Mouse (Mus musculus) testis, adult 2 months (tissue): Measurements from ENCODE around the gene Alg6.

Experiments used
- CTCF ChIP-seq: fragments of 200-500 bp; IDR thresholded peaks from 2 replicates; pipeline ENCODE4 v1.5.1; 2012; ENCODE audit warnings: low read depth, mild to moderate bottlenecking, inconsistent platforms, low read length, moderate library complexity; ENCODE audit not compliant: control insufficient read depth, insufficient read depth, insufficient replicate concordance
- POLR2A ChIP-seq: fragments of 200-500 bp; IDR thresholded peaks from 2 replicates; pipeline ENCODE4 v1.6.1; 2012; ENCODE audit warnings: low read depth, mild to moderate bottlenecking, inconsistent platforms, low read length, moderate library complexity; ENCODE audit not compliant: control insufficient read depth

GRCm38 (mm10) chr4:99725914-99726451 is 10.5 kb downstream of the Alg6 start:
- TF ChIP-seq CTCF = no peak
- no peak for TF ChIP-seq POLR2A
